Mouse (Mus musculus) erythroid progenitor cell, adult 5-6 weeks (primary cell): ENCODE measurements around the gene Mdk. TPM values are rescaled to one million over a fixed set of nuclear protein-coding genes. Genes with fewer than 3 reads are reported as not detected.

ENCODE experiments used
- ATAC-seq: replicated peaks from 2 replicates; pipeline ENCODE4 v1.8.0; 2016; ENCODE audit warnings: moderate number of reproducible peaks, mild to moderate bottlenecking, moderate TSS enrichment, inconsistent platforms; ENCODE audit not compliant: poor library complexity, low FRiP score, severe bottlenecking
- total RNA-seq, 2 experiments: library from RNA; stranded (forward) in 1 of 2; stranded (reverse) in 1 of 2; fragments of 150-400 nt in 1 of 2; fragments of 186-747, 209-891 nt in 1 of 2; gene quantifications; 2 replicates each; pipeline versions ENCODE4 v1.2.3 to v1.2.4; 2015 to 2017; ENCODE audit warnings: low replicate concordance in 2 of 2

The Mdk gene
- total RNA-seq, 2 experiments from 2014 or later, result not detected

DNA sequence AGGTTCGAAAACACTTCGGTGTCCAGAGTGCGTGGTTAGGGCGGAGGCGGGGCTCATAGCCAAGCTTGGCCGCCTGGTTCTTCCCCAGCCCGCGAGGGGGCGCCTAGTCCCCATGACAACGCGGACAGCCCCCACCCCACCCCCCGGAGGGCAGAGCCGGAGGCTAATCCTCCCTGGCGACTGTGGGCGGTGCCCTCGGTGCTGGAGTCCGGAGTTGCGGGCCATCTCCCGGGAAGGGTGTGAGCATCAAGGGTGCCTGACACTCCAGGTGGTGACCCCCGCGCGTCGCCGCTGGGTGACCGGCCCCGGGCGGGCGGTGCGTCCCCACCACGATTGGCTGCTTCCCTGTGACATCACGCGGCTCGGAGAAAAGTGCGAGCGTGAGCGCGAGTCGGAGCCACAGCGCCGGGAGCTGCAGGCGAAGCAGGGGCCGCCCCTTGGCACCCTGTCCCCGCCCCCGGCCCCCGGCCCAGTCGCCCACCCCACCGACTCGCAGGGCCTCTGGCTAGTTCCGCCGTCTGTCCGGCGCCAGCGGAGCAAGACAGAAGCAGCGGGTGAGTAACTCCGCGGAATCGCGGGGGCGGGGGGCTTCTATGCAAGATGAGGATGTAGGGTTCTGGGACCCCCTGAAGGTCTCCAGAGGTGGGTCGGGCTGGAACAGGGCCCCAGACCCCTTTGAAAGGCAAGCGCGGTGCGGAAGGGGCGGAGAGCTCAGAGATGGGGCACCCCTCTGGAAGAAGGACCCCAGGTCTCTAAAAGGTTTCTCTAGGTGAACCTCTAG is 10.1 kb downstream of the Mdk start:
- no peak for ATAC-seq

- ATAC-seq, result no peak
Measured at GRCm38 (mm10) chr2:91921181-91921789, 10.8 kb downstream of the Mdk start.

- ATAC-seq, result no peak
Measured at GRCm38 (mm10) chr2:91920130-91920529, 12.0 kb downstream of the Mdk start.

DNA sequence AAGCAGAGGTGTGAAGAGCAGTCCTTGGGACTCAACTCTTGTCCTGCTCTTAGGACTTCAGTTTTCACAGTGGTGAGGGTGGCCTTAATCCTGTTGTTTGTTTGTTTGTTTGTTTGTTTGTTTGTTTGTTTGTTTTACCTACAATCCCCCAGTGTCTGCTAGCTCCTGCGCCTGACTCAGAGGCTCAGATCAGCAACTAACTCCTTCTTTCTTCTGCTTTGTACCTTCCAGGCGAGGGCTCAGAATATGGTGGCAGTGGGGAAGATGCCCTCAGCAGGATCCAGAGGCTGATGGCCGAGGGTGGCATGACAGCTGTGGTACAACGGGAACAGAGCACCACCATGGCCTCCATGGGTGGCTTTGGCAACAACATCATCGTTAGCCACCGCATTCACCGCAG is 15.0 kb downstream of the Mdk start:
- no peak for ATAC-seq

GRCm38 (mm10) chr2:91916346-91916977 is 15.6 kb downstream of the Mdk start:
- ATAC-seq, result no peak

DNA sequence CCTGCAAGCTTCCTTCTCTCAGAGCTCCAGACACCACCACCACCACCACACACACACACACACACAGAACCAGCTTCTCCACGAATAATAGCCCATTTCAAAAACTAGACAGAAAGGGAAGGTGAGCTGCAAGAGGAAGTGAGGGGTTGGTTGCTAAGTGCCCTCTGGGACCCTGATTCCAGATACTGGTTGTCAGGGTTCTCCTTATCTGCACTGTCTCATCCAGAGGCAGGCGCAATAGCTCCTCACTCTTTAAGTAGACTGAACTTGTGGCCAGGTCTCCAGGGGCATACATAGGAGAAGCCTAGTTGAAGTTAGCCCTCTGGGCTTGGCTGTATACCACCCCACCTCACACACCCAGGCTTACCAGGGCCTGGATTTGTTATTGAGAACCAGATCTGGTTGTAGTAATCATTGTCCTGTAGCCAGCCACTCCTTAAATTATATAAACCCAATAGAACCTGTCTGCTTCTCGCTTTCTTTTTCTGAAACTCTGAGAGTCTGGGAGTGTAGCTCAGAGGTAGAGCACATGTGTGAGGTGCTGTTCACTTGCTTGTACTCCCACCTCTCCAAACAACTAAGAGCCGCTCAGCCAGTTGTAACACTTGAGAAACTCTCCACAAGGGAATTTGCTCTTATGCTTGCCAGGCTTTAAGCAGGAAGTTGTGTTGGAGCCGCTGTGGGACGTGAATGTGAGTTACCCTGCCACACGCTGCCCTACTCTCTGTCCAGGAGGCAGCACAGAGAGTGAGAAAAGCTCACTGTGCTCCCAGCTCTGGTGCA is 18.6 kb downstream of the Mdk start:
- no peak for ATAC-seq

- ATAC-seq, result no peak
Measured at GRCm38 (mm10) chr2:91912616-91913015, 19.5 kb downstream of the Mdk start.

GRCm38 (mm10) chr2:91906141-91906540 is 26.0 kb downstream of the Mdk start:
- no peak for ATAC-seq

GRCm38 (mm10) chr2:91904618-91905307 is 27.3 kb downstream of the Mdk start:
- ATAC-seq, result no peak

DNA sequence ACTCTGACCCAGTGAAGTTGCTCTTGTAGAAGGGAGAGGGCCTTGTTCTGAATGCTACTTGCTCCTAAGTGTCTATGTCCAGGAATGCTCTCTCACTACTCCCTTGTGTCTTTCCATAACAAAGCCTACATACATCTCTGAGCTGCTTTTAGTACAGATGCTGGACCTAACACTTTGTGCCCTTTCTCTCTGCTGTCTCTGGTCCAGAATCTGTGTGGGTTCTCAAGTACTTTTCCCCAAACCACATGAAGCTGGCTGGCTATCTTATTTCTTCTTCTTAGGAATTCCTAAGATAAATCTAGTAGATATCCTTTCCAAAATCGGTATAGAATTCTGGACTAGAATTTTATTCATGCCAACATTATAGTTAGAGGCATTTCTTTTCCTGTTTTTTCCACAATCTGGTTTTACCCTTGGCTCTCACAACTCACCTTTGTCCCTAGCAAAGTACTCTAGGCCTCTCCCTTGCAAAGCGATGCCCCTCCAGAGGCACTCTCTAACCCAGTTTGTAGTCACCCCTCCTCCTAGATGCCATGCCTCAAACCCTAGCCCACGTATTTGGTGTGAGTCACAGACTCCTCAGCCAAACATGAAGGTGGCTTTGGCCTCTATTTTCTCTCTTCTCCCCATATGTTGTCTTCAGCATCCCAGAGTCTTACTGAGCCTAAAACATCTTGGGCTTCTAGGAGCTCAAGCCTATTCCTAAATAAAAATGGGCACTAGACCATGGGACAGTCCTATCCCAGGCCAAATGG is 28.7 kb downstream of the Mdk start:
- no peak for ATAC-seq

GRCm38 (mm10) chr2:91902336-91902735 is 29.8 kb downstream of the Mdk start:
- no peak for ATAC-seq

GRCm38 (mm10) chr2:91900431-91900830 is 31.7 kb downstream of the Mdk start:
- no peak for ATAC-seq

DNA sequence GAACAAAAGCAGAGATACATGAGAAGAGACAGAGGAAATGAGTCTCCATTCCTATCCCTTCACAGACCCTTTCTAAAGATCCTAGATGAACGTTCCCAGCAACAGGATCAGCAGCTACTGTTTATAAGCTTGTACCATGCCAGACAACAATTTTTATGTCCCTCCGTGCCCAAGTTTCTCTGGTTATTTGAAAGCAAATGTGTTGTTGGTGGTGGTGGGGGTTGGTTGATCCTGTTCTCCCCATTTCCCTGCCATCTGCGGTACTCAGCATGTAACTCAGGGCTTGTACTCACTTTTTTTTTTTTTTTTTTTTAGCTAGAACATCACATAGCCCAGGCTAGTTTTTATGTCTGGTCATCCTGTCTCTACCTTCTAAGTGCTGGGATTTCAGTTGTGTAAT is 33.0 kb downstream of the Mdk start:
- no peak for ATAC-seq

GRCm38 (mm10) chr2:91897968-91898367 is 34.1 kb downstream of the Mdk start:
- no peak for ATAC-seq

GRCm38 (mm10) chr2:91895401-91895800 is 36.7 kb downstream of the Mdk start:
- no peak for ATAC-seq

DNA sequence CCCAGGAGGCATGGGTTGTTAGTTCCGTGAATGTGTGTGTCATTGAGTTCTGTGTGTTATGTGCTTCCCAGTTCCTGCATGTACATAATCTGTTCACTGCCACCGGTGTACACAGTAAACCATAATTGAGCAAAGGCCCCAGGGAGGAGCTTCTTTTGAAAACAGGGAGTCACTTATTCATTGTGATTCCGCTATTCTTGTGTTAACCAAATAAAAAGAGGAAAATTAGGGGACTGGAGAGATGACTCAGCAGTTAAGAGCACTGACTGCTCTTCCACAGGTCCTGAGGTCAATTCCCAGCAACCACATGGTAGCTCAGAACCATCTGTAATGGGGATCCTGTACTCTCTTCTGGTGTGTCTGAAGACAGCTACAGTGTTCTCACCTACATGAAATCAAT is 37.4 kb downstream of the Mdk start:
- no peak for ATAC-seq

DNA sequence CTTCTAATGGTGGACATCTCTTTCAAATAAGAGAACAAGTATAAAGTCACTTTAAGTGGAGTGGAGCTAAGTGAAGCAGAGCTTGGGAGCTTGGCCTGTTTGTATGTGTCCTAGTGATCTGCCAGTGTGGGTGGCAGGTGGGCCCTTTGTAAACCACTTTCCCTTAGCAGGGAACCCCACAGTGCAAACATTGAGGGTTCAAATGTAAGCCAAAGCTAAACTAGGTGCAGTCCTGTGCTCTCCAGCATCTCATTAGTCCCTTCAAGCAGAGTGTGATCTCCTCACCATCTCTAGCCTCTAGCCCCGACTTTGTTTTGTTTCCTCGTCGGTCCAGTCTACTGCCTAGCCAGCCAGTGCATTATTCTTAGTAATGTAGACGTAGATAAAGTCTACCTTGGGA is 47.5 kb downstream of the Mdk start:
- ATAC-seq, result no peak

DNA sequence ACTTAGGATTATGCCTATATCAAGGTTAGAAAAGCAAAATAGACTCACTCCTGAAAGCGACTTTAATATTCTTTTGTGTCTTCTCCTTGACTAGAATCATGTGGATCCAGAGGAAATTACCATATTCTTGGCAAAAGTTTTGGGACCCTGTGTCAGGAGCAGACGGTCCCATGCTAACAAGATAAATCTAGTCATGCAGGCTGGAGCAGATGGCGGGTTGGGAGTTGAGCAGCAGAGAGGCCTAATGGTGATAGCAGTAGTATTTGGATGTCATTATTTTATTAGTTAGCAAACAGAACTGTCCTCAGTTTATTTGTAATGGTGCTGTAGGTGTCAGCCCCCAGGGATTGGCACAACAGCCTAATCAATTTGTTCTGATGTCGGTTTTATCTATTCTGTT is 48.1 kb downstream of the Mdk start:
- ATAC-seq, result no peak
